Mouse (Mus musculus) liver, embryonic 12.5 days (tissue): Measurements from ENCODE around the gene Cpd. TPM values are rescaled to one million over a fixed set of nuclear protein-coding genes. Genes with fewer than 3 reads are reported as not detected.
A peak's percentile ranks its signal among the peaks of the same experiment; 100 is the strongest.

Experiments
- ATAC-seq: fragments of 200-750 bp; cut with Nextera tagmentation; 2 replicates; pipeline ENCODE4 v1.8.0; 2017; ENCODE audit warnings: moderate number of reproducible peaks, mild to moderate bottlenecking, moderate library complexity
- H3K27ac ChIP-seq: fragments of 300-500 bp; sonication (generic); 2 replicates; pipeline ENCODE4 v1.5.1; 2016; ENCODE audit warnings: mild to moderate bottlenecking
- H3K27me3 ChIP-seq: fragments of 300-500 bp; sonication (generic); replicated peaks from 2 replicates; pipeline ENCODE4 v1.6.1; 2016; ENCODE audit warnings: mild to moderate bottlenecking, moderate library complexity
- H3K36me3 ChIP-seq: fragments of 300-500 bp; sonication (generic); 2 replicates; pipeline ENCODE4 v1.6.1; 2016; ENCODE audit warnings: mild to moderate bottlenecking, moderate library complexity
- H3K4me1 ChIP-seq: fragments of 300-500 bp; sonication (generic); 2 replicates; pipeline ENCODE4 v1.6.1; 2016
- H3K4me2 ChIP-seq: fragments of 300-500 bp; sonication (generic); 2 replicates; pipeline ENCODE4 v1.6.1; 2016; ENCODE audit warnings: mild to moderate bottlenecking, moderate library complexity
- H3K4me3 ChIP-seq: fragments of 300-500 bp; sonication (generic); 2 replicates; pipeline ENCODE4 v1.5.1; 2016; ENCODE audit warnings: mild to moderate bottlenecking, moderate library complexity
- H3K9ac ChIP-seq: fragments of 300-500 bp; sonication (generic); 2 replicates; pipeline ENCODE4 v1.6.1; 2016; ENCODE audit warnings: mild to moderate bottlenecking, moderate library complexity
- H3K9me3 ChIP-seq: fragments of 300-500 bp; sonication (generic); replicated peaks from 2 replicates; pipeline ENCODE4 v1.6.1; 2016; ENCODE audit warnings: mild to moderate bottlenecking, moderate library complexity
- WGBS: fragments of 180-500 bp; shearing (Covaris S2); methylation state at CpG from one replicate; pipeline ENCODE4 v1.1.7; 2016; ENCODE audit not compliant: insufficient replicate concordance; 5-methylcytosine and 5-hydroxymethylcytosine counted together
- polyA plus RNA-seq: library from polyadenylated mRNA; unstranded; fragments of >200 nt; fragmentation: Nextera tagmentation; extraction: Ambion mirVana; gene quantifications from 2 replicates; pipeline ENCODE4 v1.2.1, GENCODE M21; 2016

Gene Cpd
- polyA plus RNA-seq, 1 experiment from 2014 or later, result 11.3 TPM

DNA sequence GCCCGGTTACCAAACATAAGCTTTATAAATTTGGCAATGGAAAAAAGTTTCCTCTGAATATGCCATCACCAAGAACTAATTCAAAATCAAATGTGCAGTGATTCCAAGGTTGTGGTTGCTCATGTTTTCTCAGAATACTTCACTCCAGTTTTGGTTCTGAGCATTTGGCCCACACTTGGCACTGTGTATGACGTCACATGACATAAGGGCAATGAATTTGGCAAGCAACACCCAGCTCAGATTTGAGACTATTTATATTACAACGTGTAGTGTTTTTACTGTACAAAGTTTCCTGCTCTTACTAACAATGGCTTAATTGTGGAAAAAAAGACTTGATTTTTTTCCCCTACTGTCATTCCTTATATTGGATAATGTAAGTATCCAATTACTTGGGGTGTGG is 73.0 kb downstream of the Cpd start:
- no peak overlapping the region for H3K9ac ChIP-seq
- H3K27ac ChIP-seq, result no peak overlapping the region
- H3K36me3 ChIP-seq, result no peaks in the 10 kb centered on the region
- H3K4me2 ChIP-seq, result no peak overlapping the region
- ATAC-seq, result no peak
- WGBS, result 63% methylated on average over 3 of the region's 3 CpGs
- no peak overlapping the region for H3K4me3 ChIP-seq
- H3K4me1 ChIP-seq, result no peaks in the 10 kb centered on the region
- no peaks in the 10 kb centered on the region for H3K9me3 ChIP-seq
- no peaks in the 10 kb centered on the region for H3K27me3 ChIP-seq

DNA sequence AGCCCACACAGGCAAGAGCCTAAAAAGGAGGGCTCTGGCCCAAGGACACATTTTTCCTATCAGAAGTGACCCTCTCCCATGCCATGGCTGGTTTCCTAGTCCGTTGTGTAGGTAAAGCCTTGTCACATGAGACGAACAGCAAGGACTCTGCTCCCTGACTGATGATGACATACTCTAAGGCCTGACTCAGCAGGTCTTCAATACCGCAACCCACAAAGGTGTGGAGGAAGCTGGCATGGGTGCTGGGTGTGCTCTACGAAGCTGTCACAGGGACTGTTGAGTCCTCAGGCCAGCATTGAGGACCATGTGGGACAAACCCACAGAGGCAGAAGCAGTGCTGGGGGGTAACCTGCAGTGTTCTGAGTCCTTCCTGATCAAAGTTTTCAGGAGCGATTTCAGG is 76.3 kb downstream of the Cpd start:
- Histone ChIP-seq H3K4me1 (no peaks in the 10 kb centered on the region), H3K4me3 (no peak overlapping the region), H3K27me3 (peaks cover 6% of the 10 kb centered on the region; the same call in 1 of the 2 replicates), H3K9ac (no peak overlapping the region), H3K27ac (no peak overlapping the region), H3K4me2 (no peak overlapping the region), H3K36me3 (no peaks in the 10 kb centered on the region), H3K9me3 (no peaks in the 10 kb centered on the region)
- ATAC-seq, result no peak
- 73% methylated on average over 5 of the region's 5 CpGs for WGBS

DNA sequence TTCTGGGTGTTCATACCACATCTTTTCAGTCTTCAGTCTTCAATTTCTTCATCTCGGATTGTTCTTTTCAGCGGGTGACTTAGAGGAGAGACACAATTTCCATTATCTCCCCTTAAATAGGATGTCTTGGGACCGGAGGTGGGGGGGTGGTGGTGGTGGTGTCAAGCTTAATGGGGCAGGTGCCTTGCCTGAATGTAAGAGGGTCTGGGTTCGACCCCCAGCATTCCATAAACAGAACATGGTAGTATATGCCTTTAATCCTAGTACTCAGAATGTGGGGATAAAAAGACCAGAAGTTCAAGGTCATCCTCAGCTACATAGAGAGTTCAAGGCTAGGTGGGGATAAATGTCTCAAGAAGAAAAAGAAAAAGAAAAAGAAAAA is 83.1 kb downstream of the Cpd start:
- peaks cover 20% of the 10 kb centered on the region for H3K36me3 ChIP-seq
- 13% methylated on average over 4 of the region's 4 CpGs for WGBS
- peak overlapping the region; percentile 80 for H3K4me3 ChIP-seq
- peak overlapping the region; percentile 87; the same call in 1 of the 2 replicates for H3K9ac ChIP-seq
- peaks cover 8% of the 10 kb centered on the region; the same call in 1 of the 2 replicates for H3K4me1 ChIP-seq
- H3K9me3 ChIP-seq, result no peaks in the 10 kb centered on the region
- H3K4me2 ChIP-seq, result peak overlapping the region; percentile 70
- H3K27me3 ChIP-seq, result peaks cover 6% of the 10 kb centered on the region; the same call in 1 of the 2 replicates
- ATAC-seq, result peak; percentile 41; the same call in 1 of the 2 replicates
- H3K27ac ChIP-seq, result no peak overlapping the region

DNA sequence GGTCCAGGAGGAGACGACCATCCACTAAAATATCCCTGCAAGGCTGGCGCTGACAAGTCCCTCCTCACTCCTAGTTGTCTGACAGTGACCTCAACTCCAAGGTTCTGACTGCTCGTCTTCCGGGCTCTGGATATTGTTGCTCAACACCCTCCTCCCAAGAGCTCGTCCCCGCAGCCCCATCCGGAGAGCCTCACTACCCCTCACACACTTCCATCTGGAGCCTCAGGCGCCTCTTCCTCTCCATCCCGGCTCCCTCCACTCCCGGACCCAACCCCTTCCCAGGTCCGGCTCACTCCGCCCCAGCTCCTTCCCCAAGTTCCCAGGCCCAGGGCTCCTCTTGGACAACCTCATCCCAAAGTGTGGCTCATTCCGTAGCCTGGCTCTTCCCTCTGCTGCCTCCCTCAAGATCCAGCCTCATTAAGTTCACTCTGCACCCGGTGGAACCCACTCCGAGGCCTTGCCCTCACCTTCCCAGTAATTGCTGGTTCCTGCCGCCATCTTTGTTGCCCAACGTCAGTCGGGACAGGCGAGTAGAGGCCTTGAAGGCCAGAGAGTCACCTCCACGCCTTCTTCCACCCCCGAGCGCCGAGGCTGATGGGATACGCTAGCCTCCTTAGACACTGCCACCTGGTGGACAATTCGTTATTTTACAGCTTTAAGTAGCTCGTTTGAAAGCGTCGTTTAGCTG is 83.6 kb downstream of the Cpd start, which contains the start of gene Gosr1:
TSS of gene Gosr1 (minus strand) at position 527 of the 688 bp plus-strand sequence.
- under 1% methylated on average over 28 of the region's 28 CpGs for WGBS
- peak within 1 kb of the TSS; percentile 71 for H3K27ac ChIP-seq
- peak within 1 kb of the TSS; percentile 80 for H3K4me3 ChIP-seq
- peak within 1 kb of the TSS; percentile 70 for H3K4me2 ChIP-seq
- H3K9ac ChIP-seq, result peak within 1 kb of the TSS; percentile 87
- H3K4me1 ChIP-seq, result peaks cover 8% of the 10 kb centered on the region; the same call in 1 of the 2 replicates
- no peaks in the 10 kb centered on the region for H3K9me3 ChIP-seq
- H3K27me3 ChIP-seq, result peaks cover 6% of the 10 kb centered on the region; the same call in 1 of the 2 replicates
- H3K36me3 ChIP-seq, result peaks cover 25% of the 10 kb centered on the region
- ATAC-seq, result peak; percentile 98

DNA sequence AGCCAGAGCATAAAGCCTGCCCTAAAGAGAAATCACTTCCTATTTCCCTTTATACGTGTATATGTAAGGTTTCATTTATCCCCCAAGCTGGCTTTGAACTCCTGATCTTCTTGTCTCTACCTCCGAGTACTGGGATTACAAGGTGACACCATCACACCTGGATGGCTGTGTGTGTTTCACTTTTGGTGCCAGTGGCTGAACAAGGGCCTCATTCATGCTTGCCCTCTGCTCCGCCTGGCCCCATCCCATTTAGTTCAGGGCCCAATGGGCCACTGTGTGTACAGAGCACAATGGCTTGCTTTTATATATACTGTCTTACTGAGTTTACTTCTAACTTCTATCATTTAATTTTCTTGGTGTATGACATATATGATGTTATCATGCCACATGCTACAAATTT is 94.5 kb downstream of the Cpd start:
- WGBS, result 87% methylated on average over 3 of the region's 3 CpGs
- no peak overlapping the region for H3K27ac ChIP-seq
- no peak for ATAC-seq
- H3K9ac ChIP-seq, result no peak overlapping the region
- no peaks in the 10 kb centered on the region for H3K9me3 ChIP-seq
- no peak overlapping the region for H3K4me3 ChIP-seq
- no peaks in the 10 kb centered on the region for H3K27me3 ChIP-seq
- H3K4me2 ChIP-seq, result no peak overlapping the region
- no peaks in the 10 kb centered on the region for H3K4me1 ChIP-seq
- peaks cover 89% of the 10 kb centered on the region for H3K36me3 ChIP-seq

DNA sequence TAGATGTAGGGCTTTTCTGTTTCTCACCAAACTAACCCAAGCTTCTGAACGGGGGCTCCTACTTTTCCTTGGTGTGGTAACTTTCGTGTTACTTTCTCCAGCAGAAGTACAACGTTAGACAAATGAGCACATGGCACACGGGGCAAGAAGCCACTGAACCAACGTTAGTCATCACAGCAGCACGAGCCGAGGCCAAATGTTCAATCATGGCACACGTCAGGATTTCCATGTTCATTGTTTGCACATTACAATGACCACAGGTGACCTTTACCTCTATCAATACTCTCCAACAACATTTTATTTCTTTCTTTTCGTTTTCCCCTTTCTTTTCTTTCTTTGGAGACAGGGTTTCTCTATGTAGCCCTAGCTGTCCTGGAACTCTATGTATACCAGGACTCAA is 98.0 kb downstream of the Cpd start:
- ATAC-seq, result no peak
- no peaks in the 10 kb centered on the region for H3K4me1 ChIP-seq
- 78% methylated on average over 9 of the region's 9 CpGs for WGBS
- no peak overlapping the region for H3K4me3 ChIP-seq
- H3K9ac ChIP-seq, result no peak overlapping the region
- peaks cover 92% of the 10 kb centered on the region for H3K36me3 ChIP-seq
- no peaks in the 10 kb centered on the region for H3K27me3 ChIP-seq
- H3K9me3 ChIP-seq, result no peaks in the 10 kb centered on the region
- H3K27ac ChIP-seq, result no peak overlapping the region
- no peak overlapping the region for H3K4me2 ChIP-seq

DNA sequence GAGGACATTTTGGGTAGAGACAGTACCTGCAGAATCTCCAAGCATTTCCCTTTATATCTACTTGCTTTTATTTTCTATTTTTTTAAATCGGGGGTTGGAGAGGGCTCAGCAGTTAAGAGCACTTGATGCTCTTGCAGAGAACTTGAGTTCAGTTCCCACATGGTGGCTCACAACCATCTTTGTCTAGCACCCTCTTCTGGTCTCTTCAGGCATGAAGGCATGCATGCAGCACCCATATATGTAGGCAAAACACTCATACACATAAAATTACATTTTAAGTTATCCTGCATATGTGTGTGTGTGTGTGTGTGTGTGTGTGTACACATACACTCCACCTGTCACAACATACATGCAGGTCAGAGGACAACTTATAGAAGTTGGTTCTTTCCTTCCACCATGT is 100.9 kb downstream of the Cpd start:
- H3K9me3 ChIP-seq, result no peaks in the 10 kb centered on the region
- WGBS, result 83% methylated on average over 1 of the region's 1 CpGs
- no peaks in the 10 kb centered on the region for H3K27me3 ChIP-seq
- H3K27ac ChIP-seq, result no peak overlapping the region
- no peak overlapping the region for H3K4me2 ChIP-seq
- H3K36me3 ChIP-seq, result peaks cover 90% of the 10 kb centered on the region
- H3K9ac ChIP-seq, result no peak overlapping the region
- no peak overlapping the region for H3K4me3 ChIP-seq
- H3K4me1 ChIP-seq, result no peaks in the 10 kb centered on the region
- no peak for ATAC-seq

DNA sequence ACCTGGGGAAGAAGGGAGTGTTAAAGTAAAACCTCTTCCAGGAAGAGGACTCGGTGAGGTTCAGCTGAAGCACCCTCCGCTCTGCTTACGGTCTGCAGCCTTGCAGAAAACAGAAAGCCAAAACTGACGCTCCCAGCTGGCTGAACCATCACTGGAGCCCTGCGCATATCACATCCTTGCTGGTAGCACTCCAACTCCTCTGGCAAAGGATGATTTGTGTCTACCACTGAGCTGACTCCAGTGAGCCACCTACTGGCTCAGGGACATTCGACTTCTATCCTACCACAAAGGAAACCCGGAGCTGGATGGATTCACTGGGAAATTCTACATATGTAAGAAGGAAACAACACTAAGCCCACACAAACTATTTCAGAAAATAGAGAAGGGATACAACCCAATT is 102.3 kb downstream of the Cpd start:
- no peak overlapping the region for H3K27ac ChIP-seq
- no peaks in the 10 kb centered on the region for H3K4me1 ChIP-seq
- no peaks in the 10 kb centered on the region for H3K27me3 ChIP-seq
- WGBS, result 81% methylated on average over 7 of the region's 7 CpGs
- peaks cover 79% of the 10 kb centered on the region for H3K36me3 ChIP-seq
- no peak overlapping the region for H3K4me2 ChIP-seq
- no peak for ATAC-seq
- no peak overlapping the region for H3K9ac ChIP-seq
- no peak overlapping the region for H3K4me3 ChIP-seq
- H3K9me3 ChIP-seq, result no peaks in the 10 kb centered on the region

DNA sequence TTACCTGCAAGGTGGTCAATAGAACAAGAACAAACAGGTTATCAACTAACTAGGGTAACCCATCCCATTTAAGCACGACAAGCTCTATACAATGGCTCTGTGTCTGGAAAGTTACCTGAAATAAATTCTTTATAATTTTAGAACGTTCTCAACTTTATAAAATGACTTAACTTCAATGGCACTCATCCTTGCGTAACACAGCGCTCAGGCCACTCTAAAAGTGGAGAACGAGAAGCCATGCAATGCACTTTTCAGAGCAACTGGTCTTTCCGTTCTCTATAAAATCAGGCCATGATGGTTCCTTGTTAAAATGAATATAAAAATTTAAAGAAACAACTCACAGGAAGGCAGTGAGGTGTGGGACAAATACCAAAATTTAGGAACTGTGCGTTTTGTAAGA is 104.3 kb downstream of the Cpd start:
- no peak for ATAC-seq
- H3K4me3 ChIP-seq, result no peak overlapping the region

DNA sequence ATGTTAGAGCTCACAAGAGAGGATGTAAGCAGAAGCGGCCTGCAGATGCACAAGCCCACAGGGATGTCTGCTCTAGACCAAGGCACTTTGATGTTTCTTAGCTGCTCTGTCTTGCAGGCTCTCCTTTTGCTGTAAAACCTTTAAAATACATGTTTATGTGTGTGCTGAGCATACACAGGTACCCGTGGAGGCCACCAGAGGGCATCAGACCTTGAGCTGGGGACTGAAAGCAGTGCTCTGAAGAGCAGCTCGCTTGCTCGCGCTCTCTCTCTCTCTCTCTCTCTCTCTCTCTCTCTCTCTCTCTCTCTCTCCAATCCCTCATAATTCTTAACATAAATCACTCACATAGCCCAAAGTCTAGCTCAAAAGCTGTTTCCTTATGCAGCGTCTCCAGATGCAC is 107.7 kb downstream of the Cpd start:
- Histone ChIP-seq H3K9ac (no peak overlapping the region), H3K9me3 (no peaks in the 10 kb centered on the region), H3K4me3 (no peak overlapping the region), H3K36me3 (peaks cover 67% of the 10 kb centered on the region), H3K27me3 (no peaks in the 10 kb centered on the region), H3K27ac (no peak overlapping the region), H3K4me1 (peaks cover 5% of the 10 kb centered on the region; the same call in 1 of the 2 replicates), H3K4me2 (no peak overlapping the region)
- no peak for ATAC-seq
- WGBS, result 73% methylated on average over 6 of the region's 6 CpGs

More for the DNA sequence above, 104.3 kb downstream of the Cpd start:
- no peaks in the 10 kb centered on the region for H3K27me3 ChIP-seq
- no peak overlapping the region for H3K4me2 ChIP-seq
- H3K27ac ChIP-seq, result no peak overlapping the region
- no peaks in the 10 kb centered on the region for H3K9me3 ChIP-seq
- H3K4me1 ChIP-seq, result no peaks in the 10 kb centered on the region
- 86% methylated on average over 7 of the region's 7 CpGs for WGBS
- H3K9ac ChIP-seq, result no peak overlapping the region
- peaks cover 68% of the 10 kb centered on the region for H3K36me3 ChIP-seq

DNA sequence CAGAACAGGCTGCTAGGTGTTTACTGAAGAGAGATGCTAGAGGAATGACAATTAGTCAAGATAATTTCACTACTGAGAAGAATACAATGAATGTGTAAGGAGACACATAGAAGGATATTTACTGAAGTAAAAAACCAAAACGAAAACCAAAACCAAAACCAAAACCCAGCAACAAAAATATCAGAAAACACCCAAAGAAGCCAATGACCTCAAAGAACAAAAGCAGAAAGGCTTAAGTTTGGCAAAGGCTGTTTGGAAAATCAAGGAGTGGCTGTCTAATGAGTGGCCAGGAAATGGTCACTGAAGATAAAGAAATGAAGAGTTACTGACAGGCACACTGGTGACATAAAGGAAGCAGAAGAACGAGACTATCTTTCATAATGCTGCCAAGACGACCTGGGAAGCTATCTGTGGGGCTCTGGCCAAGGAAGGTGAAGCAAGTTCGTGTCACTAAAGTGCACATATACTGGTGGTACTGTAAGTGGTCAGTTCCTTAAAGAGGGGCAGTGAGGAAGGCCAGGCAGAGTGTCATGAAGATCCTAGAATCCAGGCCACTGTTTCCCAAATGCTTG is 111.0 kb downstream of the Cpd start:
- Histone ChIP-seq H3K4me3 (no peak overlapping the region), H3K9me3 (no peaks in the 10 kb centered on the region), H3K9ac (no peak overlapping the region), H3K4me1 (peaks cover 5% of the 10 kb centered on the region; the same call in 1 of the 2 replicates), H3K4me2 (no peak overlapping the region), H3K27ac (no peak overlapping the region), H3K27me3 (no peaks in the 10 kb centered on the region), H3K36me3 (peaks cover 65% of the 10 kb centered on the region)
- ATAC-seq, result no peak
- 29% methylated on average over 4 of the region's 4 CpGs for WGBS

DNA sequence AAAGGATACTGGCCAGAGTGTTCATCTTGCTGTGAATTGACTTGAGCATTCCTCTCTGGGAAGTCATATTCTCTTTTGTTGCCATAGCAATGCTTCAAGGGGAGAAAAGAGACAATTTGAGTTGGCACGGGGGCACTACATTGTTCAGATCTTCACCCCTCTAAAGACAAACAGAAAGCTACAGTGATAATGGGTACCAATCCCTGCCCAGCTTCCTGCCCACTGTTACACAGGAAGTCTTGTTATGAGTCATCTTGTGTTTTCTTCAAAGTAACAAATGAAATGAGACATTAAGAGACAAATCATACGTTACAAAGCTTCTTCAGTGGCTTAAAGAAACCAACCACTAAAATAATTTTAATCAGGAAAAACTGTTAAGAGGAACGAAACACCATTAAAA is 112.3 kb downstream of the Cpd start:
- Histone ChIP-seq H3K9ac (no peak overlapping the region), H3K9me3 (no peaks in the 10 kb centered on the region), H3K27ac (no peak overlapping the region), H3K36me3 (peaks cover 73% of the 10 kb centered on the region), H3K4me1 (peaks cover 5% of the 10 kb centered on the region; the same call in 1 of the 2 replicates), H3K4me2 (no peak overlapping the region), H3K27me3 (no peaks in the 10 kb centered on the region), H3K4me3 (no peak overlapping the region)
- ATAC-seq, result no peak
- 60% methylated on average over 3 of the region's 3 CpGs for WGBS
